ENCODE assay signal across 22 mouse cellular contexts in the genomic region with DNA sequence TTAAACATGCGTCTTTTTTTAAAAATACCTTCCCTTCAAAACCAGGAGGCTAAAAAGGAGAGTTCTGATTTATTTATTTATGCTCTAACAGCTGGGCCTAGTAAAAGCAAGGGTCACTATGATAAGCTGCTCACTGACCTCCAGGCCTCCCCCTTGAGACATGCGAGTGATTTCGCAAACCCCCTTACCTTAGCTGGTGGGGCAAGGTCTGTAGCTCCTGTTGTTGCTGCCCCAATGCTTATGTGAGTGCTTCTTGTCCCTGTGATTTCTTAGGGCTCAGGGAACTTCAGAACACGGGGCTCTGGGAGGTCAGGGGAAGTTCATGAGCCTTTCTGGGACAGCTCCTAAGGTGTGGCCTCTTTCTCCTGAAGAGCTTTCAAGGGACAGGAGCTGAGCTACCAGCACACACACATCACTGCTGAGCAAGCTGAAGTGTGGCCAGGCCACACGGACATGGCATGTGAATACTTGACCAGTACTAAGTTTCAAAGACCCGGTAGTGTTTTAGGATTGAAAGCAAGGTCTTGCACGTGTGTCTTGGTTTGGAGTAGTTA.
A peak's percentile ranks its signal among the peaks of the same experiment; 100 is the strongest.
DNase-seq lines count a peak whose midpoint lies in the region; ATAC-seq lines count a peak whose summit lies in the region.
"Had no signal": no experiment of that assay in that cellular context is flagged by ENCODE, and none has a peak within 500 bp of the region (broad histone marks: within the 10 kb centered on the region; RNA-seq: fewer than 3 reads in every experiment).

No protein-coding gene starts in this region.

- DNase-seq in forebrain, embryonic 10.5 days (ENCODE audit: extremely low spot score, low spot score) = no peak
- no peak for DNase-seq in lung, postnatal 14 days
- peak; percentile 78 for DNase-seq in yolk sac, embryonic 10.5 days (ENCODE audit: low spot score)
- DNase-seq: adrenal gland, postnatal 36 days; cerebellum, adult 9-10 months; gastrocnemius, adult 2 months; kidney, adult 18-20 months; layer of hippocampus, postnatal 36 days; liver, embryonic 13.5 days; lung, embryonic 14.5 days; right cerebral cortex, postnatal 14 days; thymus, adult 18-20 months; thymus, postnatal 36 days had no signal

- H3K9me3 ChIP-seq in forebrain, embryonic 10.5 days = no peaks in the 10 kb centered on the region; the same call in 1 of the 2 replicates
- no peaks in the 10 kb centered on the region for H3K9me3 ChIP-seq in forebrain, embryonic 16.5 days (ENCODE audit: control insufficient read depth, low read length)
- H3K9me3 ChIP-seq in lung, embryonic 16.5 days (ENCODE audit: control insufficient read depth, low read length) = no peaks in the 10 kb centered on the region
- no peaks in the 10 kb centered on the region for H3K9me3 ChIP-seq in intestine, embryonic 16.5 days (ENCODE audit: control insufficient read depth, low read length)
- H3K9me3 ChIP-seq: heart, embryonic 10.5 days; limb, embryonic 12.5 days; liver, embryonic 13.5 days; midbrain, embryonic 13.5 days had no signal

- 76% methylated on average over 7 of the region's 7 CpGs for WGBS in forebrain, embryonic 10.5 days
- 84% methylated on average over 7 of the region's 7 CpGs for whole genome bisulfite sequencing in forebrain, embryonic 16.5 days
- WGBS in lung, embryonic 16.5 days = 51% methylated on average over 7 of the region's 7 CpGs
- 59% methylated on average over 7 of the region's 7 CpGs for WGBS in intestine, embryonic 16.5 days

- H3K36me3 ChIP-seq in forebrain, embryonic 10.5 days (replicated peaks) = peaks cover 9% of the 10 kb centered on the region
- H3K36me3 ChIP-seq in forebrain, embryonic 16.5 days (ENCODE audit: control insufficient read depth, insufficient read depth) = no peaks in the 10 kb centered on the region
- no peaks in the 10 kb centered on the region; the same call in 1 of the 2 replicates for H3K36me3 ChIP-seq in lung, embryonic 16.5 days (ENCODE audit: control insufficient read depth, insufficient read depth, low read length)
- no peaks in the 10 kb centered on the region for H3K36me3 ChIP-seq in intestine, embryonic 16.5 days (ENCODE audit: control insufficient read depth, insufficient read depth, low read length)
- H3K36me3 ChIP-seq: heart, embryonic 10.5 days; limb, embryonic 12.5 days; liver, embryonic 13.5 days had no signal

- no peak for ATAC-seq in forebrain, embryonic 16.5 days
- peak; percentile 31; the same call in 1 of the 2 replicates for ATAC-seq in lung, embryonic 16.5 days (ENCODE audit: low read depth)
- ATAC-seq in intestine, embryonic 16.5 days = peak; percentile 57
- no peak for ATAC-seq in erythroid progenitor cell, adult 5-6 weeks (replicated peaks; ENCODE audit: low FRiP score, poor library complexity, severe bottlenecking)
- ATAC-seq: hindbrain, postnatal 0 days; midbrain, embryonic 13.5 days had no signal

- no peak overlapping the region for H3K4me2 ChIP-seq in forebrain, embryonic 16.5 days (ENCODE audit: low read length)
- H3K4me2 ChIP-seq in lung, embryonic 16.5 days (ENCODE audit: low read depth, low read length) = no peak overlapping the region
- H3K4me2 ChIP-seq in intestine, embryonic 16.5 days (ENCODE audit: low read depth, low read length) = no peak overlapping the region
- H3K4me2 ChIP-seq: limb, embryonic 12.5 days; liver, embryonic 13.5 days; lung, embryonic 14.5 days; midbrain, embryonic 13.5 days had no signal

- H3K4me1 ChIP-seq in forebrain, embryonic 10.5 days = peaks cover 32% of the 10 kb centered on the region
- no peaks in the 10 kb centered on the region for H3K4me1 ChIP-seq in forebrain, embryonic 16.5 days (replicated peaks; ENCODE audit: control insufficient read depth, insufficient read depth, low read length)
- peaks cover 12% of the 10 kb centered on the region for H3K4me1 ChIP-seq in lung, embryonic 16.5 days (replicated peaks; ENCODE audit: control insufficient read depth, insufficient read depth, low read length)
- peaks cover 8% of the 10 kb centered on the region for H3K4me1 ChIP-seq in intestine, embryonic 16.5 days (ENCODE audit: control insufficient read depth, insufficient read depth, low read length)
- H3K4me1 ChIP-seq: liver, embryonic 13.5 days had no signal

- H3K9ac ChIP-seq in forebrain, embryonic 16.5 days (replicated peaks; ENCODE audit: low read depth, low read length) = no peak overlapping the region
- no peak overlapping the region for H3K9ac ChIP-seq in lung, embryonic 16.5 days (ENCODE audit: low read length)
- H3K9ac ChIP-seq in intestine, embryonic 16.5 days (ENCODE audit: low read depth, low read length) = no peak overlapping the region
- H3K9ac ChIP-seq: limb, embryonic 12.5 days; liver, embryonic 13.5 days; lung, embryonic 14.5 days; midbrain, embryonic 13.5 days had no signal

- no peak overlapping the region for H3K4me3 ChIP-seq in forebrain, embryonic 10.5 days
- H3K4me3 ChIP-seq in forebrain, embryonic 16.5 days (replicated peaks; ENCODE audit: low read length) = no peak overlapping the region
- no peak overlapping the region for H3K4me3 ChIP-seq in lung, embryonic 16.5 days (ENCODE audit: low read length)
- H3K4me3 ChIP-seq in intestine, embryonic 16.5 days (ENCODE audit: low read length) = no peak overlapping the region
- H3K4me3 ChIP-seq: gastrocnemius, adult 2 months; heart, embryonic 10.5 days; layer of hippocampus, adult 2 months; limb, embryonic 12.5 days; liver, embryonic 13.5 days; midbrain, embryonic 13.5 days had no signal

- peak overlapping the region; percentile 62; the same call in 1 of the 2 replicates for H3K27ac ChIP-seq in forebrain, embryonic 10.5 days
- no peak overlapping the region for H3K27ac ChIP-seq in forebrain, embryonic 16.5 days (ENCODE audit: low read length)
- no peak overlapping the region for H3K27ac ChIP-seq in lung, embryonic 16.5 days (ENCODE audit: low read length)
- H3K27ac ChIP-seq in intestine, embryonic 16.5 days (ENCODE audit: low read length) = 0 out of 2 replicates have a peak overlapping the region, but pooled peaks have one; percentile 8
- H3K27ac ChIP-seq: gastrocnemius, adult 2 months; heart, embryonic 10.5 days; hindbrain, postnatal 0 days; layer of hippocampus, adult 2 months; limb, embryonic 12.5 days; liver, embryonic 13.5 days; midbrain, embryonic 13.5 days had no signal

- no peaks in the 10 kb centered on the region for H3K27me3 ChIP-seq in forebrain, embryonic 10.5 days (ENCODE audit: poor library complexity, severe bottlenecking)
- no peaks in the 10 kb centered on the region for H3K27me3 ChIP-seq in forebrain, embryonic 16.5 days (replicated peaks; ENCODE audit: control insufficient read depth, insufficient read depth, low read length)
- H3K27me3 ChIP-seq in lung, embryonic 16.5 days (ENCODE audit: control insufficient read depth, insufficient read depth, low read depth, low read length) = no peaks in the 10 kb centered on the region
- no peaks in the 10 kb centered on the region for H3K27me3 ChIP-seq in intestine, embryonic 16.5 days (replicated peaks; ENCODE audit: control insufficient read depth, insufficient read depth, low read length)
- H3K27me3 ChIP-seq: limb, embryonic 12.5 days; liver, embryonic 13.5 days; midbrain, embryonic 13.5 days had no signal

Comparison
In these comparisons a context has a peak if more than half of its experiments do, and no peak if none do; other contexts are left out.
1. H3K27ac ChIP-seq: peak in forebrain, embryonic 10.5 days (single experiment) and intestine, embryonic 16.5 days (single experiment); none in forebrain, embryonic 16.5 days (single experiment) and lung, embryonic 16.5 days (single experiment).
2. ATAC-seq: peak in lung, embryonic 16.5 days (single experiment) and intestine, embryonic 16.5 days (single experiment); none in forebrain, embryonic 16.5 days (single experiment) and erythroid progenitor cell, adult 5-6 weeks (single experiment).